Mouse (Mus musculus) G1E (cell line): ENCODE data around the gene Cd8a. TPM values are rescaled to one million over a fixed set of nuclear protein-coding genes. Genes with fewer than 3 reads are reported as not detected.

Experiments used
- ATAC-seq: 2 replicates; pipeline ENCODE4 v1.8.0; 2016; ENCODE audit warnings: mild to moderate bottlenecking; ENCODE audit not compliant: insufficient number of reproducible peaks, poor library complexity, low FRiP score, severe bottlenecking; ENCODE audit errors: extremely low read depth
- DNase-seq: peaks from one replicate; pipeline ENCODE4 v3.0.0; 2012; ENCODE audit warnings: low spot score
- H3K27me3 ChIP-seq: 2 replicates; pipeline ENCODE4 v1.6.1; 2012; ENCODE audit warnings: mild to moderate bottlenecking, low read length, inconsistent platforms; ENCODE audit not compliant: insufficient read depth
- H3K36me3 ChIP-seq: replicated peaks from 2 replicates; pipeline ENCODE3; 2012; ENCODE audit warnings: mild to moderate bottlenecking, inconsistent platforms
- H3K4me1 ChIP-seq: 2 replicates; pipeline ENCODE4 v1.6.1; 2012; ENCODE audit warnings: low read depth, low read length, inconsistent platforms, mixed read lengths; ENCODE audit not compliant: insufficient read depth
- H3K4me3 ChIP-seq: 2 replicates; pipeline ENCODE4 v1.5.1; 2012; ENCODE audit warnings: low read depth, mild to moderate bottlenecking, inconsistent platforms, low read length, moderate library complexity, mixed read lengths
- H3K9me3 ChIP-seq: replicated peaks from 2 replicates; pipeline ENCODE4 v1.6.1; 2012; ENCODE audit warnings: inconsistent platforms
- CTCF ChIP-seq: IDR thresholded peaks from 2 replicates; pipeline ENCODE4 v1.5.1; 2012; ENCODE audit warnings: low read depth, low read length, inconsistent platforms, mixed read lengths
- GATA1 ChIP-seq: IDR thresholded peaks from 2 replicates; pipeline ENCODE4 v1.6.1; 2012; ENCODE audit warnings: borderline replicate concordance, low read length, inconsistent platforms, mixed read lengths
- GATA2 ChIP-seq: IDR thresholded peaks from 2 replicates; pipeline ENCODE4 v1.6.1; 2012; ENCODE audit warnings: low read depth, low read length, inconsistent platforms, borderline replicate concordance
- POLR2AphosphoS5 ChIP-seq: IDR thresholded peaks from 2 replicates; pipeline ENCODE4 v1.6.1; 2012; ENCODE audit warnings: low read depth, low read length, inconsistent platforms; ENCODE audit not compliant: insufficient replicate concordance
- TAL1 ChIP-seq: conservative IDR thresholded peaks from 2 replicates; pipeline ENCODE4 v1.6.1; 2012; ENCODE audit warnings: low read depth, low read length, inconsistent platforms, mixed read lengths
- polyA plus RNA-seq: library from polyadenylated mRNA; stranded (reverse); fragments of >175 nt; gene quantifications from 2 replicates; pipeline ENCODE4 v1.2.3, GENCODE M21; 2012
- total RNA-seq, 2 experiments: library from RNA; stranded (forward) in 1 of 2; stranded (reverse) in 1 of 2; fragments of 200-1000 nt in 1 of 2; fragments of >200 nt in 1 of 2; fragmentation: Nextera tagmentation in 1 of 2; gene quantifications; 2 replicates each; pipeline ENCODE4 v1.2.3; 2014 to 2017

Cd8a gene
- total and polyA plus RNA-seq, 3 experiments = 0.22 TPM; not detected in 2

DNA sequence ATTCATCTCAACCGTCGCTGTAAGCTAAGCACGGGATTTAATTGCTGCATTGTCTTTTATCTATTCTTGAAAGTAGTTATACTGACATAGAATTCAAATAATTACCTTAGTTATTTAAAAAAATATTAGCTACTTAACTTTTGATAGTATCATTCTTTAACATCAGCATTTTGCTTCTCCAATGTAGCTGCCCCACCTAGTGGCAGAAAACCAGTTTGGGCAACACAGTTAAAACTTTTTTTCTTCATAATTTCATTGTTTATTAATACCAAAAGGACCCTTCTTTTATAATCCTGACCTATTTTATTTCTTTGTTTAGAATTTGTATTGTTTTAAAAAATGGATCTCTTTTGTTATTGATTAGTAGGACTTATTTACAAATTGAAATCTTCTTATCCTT, 49.9 kb downstream of the Cd8a start:
- peaks cover 53% of the 10 kb centered on the region for H3K36me3 ChIP-seq

GRCm38 (mm10) chr6:71425681-71426080, 52.5 kb downstream of the Cd8a start:
- ATAC-seq = no peak
- H3K4me1 ChIP-seq = no peaks in the 10 kb centered on the region
- TF ChIP-seq POLR2AphosphoS5 (no peak), GATA1 (no peak), CTCF (no peak), TAL1 (no peak), GATA2 (no peak)
- DNase-seq = no peak
- no peak overlapping the region for H3K4me3 ChIP-seq
- peaks cover 57% of the 10 kb centered on the region for H3K36me3 ChIP-seq
- no peaks in the 10 kb centered on the region for H3K27me3 ChIP-seq
- no peaks in the 10 kb centered on the region for H3K9me3 ChIP-seq

More for the DNA sequence above, 49.9 kb downstream of the Cd8a start:
- ATAC-seq (no peak), DNase-seq (no peak)
- no peak for TF ChIP-seq GATA2
- TF ChIP-seq CTCF = no peak
- TF ChIP-seq POLR2AphosphoS5 = no peak
- TF ChIP-seq GATA1 = no peak
- TF ChIP-seq TAL1 = no peak
- Histone ChIP-seq H3K4me1 (0 out of 2 replicates have a peak, but pooled peaks cover 2% of the 10 kb centered on the region), H3K4me3 (no peak overlapping the region), H3K27me3 (no peaks in the 10 kb centered on the region), H3K9me3 (no peaks in the 10 kb centered on the region)

DNA sequence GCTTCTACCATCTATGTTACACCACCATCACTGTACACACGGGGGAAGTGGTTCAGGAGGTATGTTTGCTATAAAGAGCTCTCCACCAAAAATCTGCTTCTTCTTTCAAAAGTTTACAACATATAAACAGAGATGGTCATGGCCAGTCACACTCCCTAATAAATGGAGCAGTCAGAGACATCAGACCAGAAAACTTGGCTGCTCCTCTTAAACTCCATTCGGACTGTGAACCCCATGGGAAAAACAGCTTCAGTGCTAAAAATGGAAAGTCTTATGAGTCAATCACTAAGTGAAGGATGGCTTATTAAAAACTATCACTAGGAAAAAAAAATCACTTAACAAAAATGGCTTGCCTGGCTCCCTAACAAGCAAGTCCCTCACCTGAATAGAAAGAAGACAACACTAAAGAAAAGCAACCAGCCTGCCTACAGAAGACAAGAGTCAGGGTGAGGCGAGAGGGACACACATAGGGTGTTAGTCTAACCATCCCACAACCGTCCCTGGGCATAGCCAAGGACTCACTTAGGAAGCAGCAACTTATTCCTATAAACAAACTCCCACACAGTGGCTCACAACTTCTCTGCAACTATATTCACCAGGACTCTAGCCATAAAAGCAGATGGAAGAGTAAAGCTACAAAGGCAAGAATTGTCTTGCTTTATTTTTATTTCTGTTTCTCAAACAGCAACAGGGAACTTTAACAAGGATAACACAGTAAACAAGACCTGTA, 54.9 kb downstream of the Cd8a start:
- ATAC-seq = no peak
- Histone ChIP-seq H3K4me3 (no peak overlapping the region), H3K27me3 (no peaks in the 10 kb centered on the region), H3K4me1 (peaks cover 3% of the 10 kb centered on the region), H3K9me3 (no peaks in the 10 kb centered on the region), H3K36me3 (peaks cover 43% of the 10 kb centered on the region)
- no peak for DNase-seq
- TF ChIP-seq TAL1 = no peak

Other genes starting within 250 kb of the Cd8a start
- not detected in 2 replicates for gene Thnsl2, start 229.0 kb upstream of the Cd8a start, total RNA-seq (2014; fragmentation: Nextera tagmentation)
- not detected in 2 replicates for gene Thnsl2, start 229.0 kb upstream of the Cd8a start, total RNA-seq (2017)
- gene Thnsl2, start 229.0 kb upstream of the Cd8a start, polyA plus RNA-seq = not detected in 2 replicates
- gene Fabp1, start 173.6 kb upstream of the Cd8a start, total RNA-seq (2014; fragmentation: Nextera tagmentation) = not detected in 2 replicates
- not detected in 2 replicates for gene Fabp1, start 173.6 kb upstream of the Cd8a start, total RNA-seq (2017)
- gene Fabp1, start 173.6 kb upstream of the Cd8a start, polyA plus RNA-seq = not detected in 2 replicates
- 85.5 and 90.2 TPM in 2 replicates for gene Krcc1, start 101.8 kb upstream of the Cd8a start, total RNA-seq (2014; fragmentation: Nextera tagmentation)
- gene Krcc1, start 101.8 kb upstream of the Cd8a start, total RNA-seq (2017) = 113 and 123 TPM in 2 replicates
- gene Krcc1, start 101.8 kb upstream of the Cd8a start, polyA plus RNA-seq = 50.1 and 64.3 TPM in 2 replicates
- not detected in 2 replicates for gene Smyd1, start 51.2 kb upstream of the Cd8a start, total RNA-seq (2014; fragmentation: Nextera tagmentation)
- gene Smyd1, start 51.2 kb upstream of the Cd8a start, total RNA-seq (2017) = 0.16 and 0.64 TPM in 2 replicates
- not detected in 2 replicates for gene Smyd1, start 51.2 kb upstream of the Cd8a start, polyA plus RNA-seq
- gene Cd8b1, start 50.6 kb upstream of the Cd8a start, total RNA-seq (2014; fragmentation: Nextera tagmentation) = not detected in 2 replicates
- 0.11 and 0.23 TPM in 2 replicates for gene Cd8b1, start 50.6 kb upstream of the Cd8a start, total RNA-seq (2017)
- not detected in 2 replicates for gene Cd8b1, start 50.6 kb upstream of the Cd8a start, polyA plus RNA-seq
- 89.4 and 90.3 TPM in 2 replicates for gene Rmnd5a, start 67.2 kb downstream of the Cd8a start, total RNA-seq (2014; fragmentation: Nextera tagmentation)
- gene Rmnd5a, start 67.2 kb downstream of the Cd8a start, total RNA-seq (2017) = 51.9 and 65.9 TPM in 2 replicates
- gene Rmnd5a, start 67.2 kb downstream of the Cd8a start, polyA plus RNA-seq = 7.4 and 7.8 TPM in 2 replicates
- gene Rnf103, start 120.5 kb downstream of the Cd8a start, total RNA-seq (2014; fragmentation: Nextera tagmentation) = 14.2 and 15.0 TPM in 2 replicates
- 15.0 and 18.3 TPM in 2 replicates for gene Rnf103, start 120.5 kb downstream of the Cd8a start, total RNA-seq (2017)
- 7.3 and 9.7 TPM in 2 replicates for gene Rnf103, start 120.5 kb downstream of the Cd8a start, polyA plus RNA-seq
- gene Chmp3, start 170.4 kb downstream of the Cd8a start, total RNA-seq (2014; fragmentation: Nextera tagmentation) = 27.7 and 30.0 TPM in 2 replicates
- gene Chmp3, start 170.4 kb downstream of the Cd8a start, total RNA-seq (2017) = 87.1 and 101 TPM in 2 replicates
- gene Chmp3, start 170.4 kb downstream of the Cd8a start, polyA plus RNA-seq = 14.7 and 25.6 TPM in 2 replicates